Mouse (Mus musculus) mouse embryonic stem cell (cell line): ENCODE measurements around the gene Olfml1.

Experiments
- in situ Hi-C, 2 experiments: fragments of 300-500 bp; cut with MboI; formaldehyde crosslinking; loops; 1 replicate in 1 of 2; 3 replicates in 1 of 2; pipeline ENCODE4 v1.14.3; 2019 to 2020; ENCODE audit warnings: low sequenced_read_pairs in 2 of 2, low pct_unique_long_range_greater_than_20kb in 1 of 2, mixed read lengths in 1 of 2; ENCODE audit not compliant: unreplicated experiment in 1 of 2

The Olfml1 gene

DNA sequence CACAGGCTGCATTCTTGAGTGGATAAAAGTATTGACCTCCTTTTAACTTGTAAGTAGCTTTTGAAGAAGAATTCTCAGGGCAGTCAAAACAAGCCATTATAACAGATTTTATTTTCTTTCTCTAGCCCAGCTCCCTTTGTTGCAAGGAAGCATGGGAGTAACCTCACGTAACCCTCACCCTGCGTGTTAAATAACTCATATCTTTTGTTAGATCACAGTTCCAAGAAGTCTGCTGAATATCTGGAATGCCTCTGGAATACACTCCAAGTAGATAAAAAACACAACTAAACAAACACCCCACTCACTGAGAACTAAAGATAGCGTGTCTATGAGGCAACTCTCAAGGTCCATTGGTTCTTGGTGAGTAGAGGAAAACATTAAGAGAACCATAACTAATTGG is 7.0 kb downstream of the Olfml1 start:
- in situ Hi-C loops: loop anchor here in 1 of 2 experiments (25.0 kb wide), 1 partner anchor 362 kb away; the partner anchor contains the start of gene Rbmxl2

DNA sequence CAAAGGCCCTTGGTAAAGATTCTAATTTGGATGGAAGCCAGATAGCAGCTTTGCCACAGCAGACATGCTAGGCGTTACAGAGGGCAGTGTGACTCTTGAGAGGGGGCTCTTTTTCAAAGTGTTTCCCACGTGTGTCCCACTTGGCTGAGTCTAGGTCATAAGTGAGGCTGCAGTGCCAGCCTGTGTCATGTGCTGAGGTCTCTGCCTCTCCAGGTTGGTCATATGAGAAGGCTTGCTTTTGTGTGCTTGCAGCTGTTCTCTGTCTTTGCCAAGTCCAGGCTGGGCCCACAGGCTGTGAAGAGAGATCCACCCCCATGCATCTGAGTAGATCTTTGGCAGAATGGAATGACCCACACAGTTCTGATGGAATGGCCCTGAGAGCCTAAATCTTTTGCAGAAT is 25.4 kb downstream of the Olfml1 start:
- in situ Hi-C loops: no loop called here

DNA sequence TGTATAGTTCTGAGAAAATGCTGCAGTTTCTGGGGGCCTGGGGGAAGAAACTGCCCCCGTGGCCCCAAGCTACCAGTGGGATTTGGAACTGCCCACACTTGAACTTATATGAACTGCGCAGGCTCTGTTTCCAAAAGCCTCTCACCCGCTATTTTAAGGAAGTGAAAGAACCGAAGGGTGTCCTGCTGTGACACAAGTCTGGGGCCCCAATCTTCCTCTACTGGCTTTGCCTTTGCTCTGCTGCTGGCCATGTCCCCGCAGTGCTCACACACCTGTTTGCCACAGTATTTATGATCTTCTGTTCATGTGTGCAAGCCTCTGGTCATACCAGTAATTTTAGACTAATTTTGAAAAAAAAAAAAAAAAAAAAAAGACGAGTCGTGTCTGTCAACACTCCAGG is 26.7 kb downstream of the Olfml1 start:
- in situ Hi-C loops: no loop called here

DNA sequence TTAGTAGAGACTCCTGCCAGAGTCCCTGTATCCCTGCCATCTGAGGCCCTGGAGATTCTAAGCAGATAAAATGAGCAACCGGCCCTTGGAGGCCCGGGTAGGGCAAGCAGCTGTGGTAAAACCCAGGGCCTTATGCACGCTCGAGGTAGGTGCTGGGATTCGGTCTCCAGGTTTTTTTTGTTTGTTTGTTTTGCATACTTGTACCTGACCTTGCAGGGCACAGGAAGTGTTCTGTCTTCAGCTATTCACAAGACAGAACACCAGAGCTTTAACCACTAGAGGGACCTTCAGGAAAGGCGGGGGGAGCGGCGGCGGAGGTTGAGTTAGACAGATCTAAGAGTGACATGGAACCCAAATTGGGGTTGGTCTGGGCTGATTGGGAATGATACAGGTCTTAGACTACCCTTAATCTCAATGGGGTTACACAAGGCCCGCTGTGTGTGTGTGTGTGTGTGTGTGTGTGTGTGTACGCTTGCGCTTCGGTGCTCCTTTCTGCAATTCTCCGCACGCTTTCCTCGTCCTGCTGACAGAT is 27.1 kb downstream of the Olfml1 start:
- in situ Hi-C loops: no loop called here

DNA sequence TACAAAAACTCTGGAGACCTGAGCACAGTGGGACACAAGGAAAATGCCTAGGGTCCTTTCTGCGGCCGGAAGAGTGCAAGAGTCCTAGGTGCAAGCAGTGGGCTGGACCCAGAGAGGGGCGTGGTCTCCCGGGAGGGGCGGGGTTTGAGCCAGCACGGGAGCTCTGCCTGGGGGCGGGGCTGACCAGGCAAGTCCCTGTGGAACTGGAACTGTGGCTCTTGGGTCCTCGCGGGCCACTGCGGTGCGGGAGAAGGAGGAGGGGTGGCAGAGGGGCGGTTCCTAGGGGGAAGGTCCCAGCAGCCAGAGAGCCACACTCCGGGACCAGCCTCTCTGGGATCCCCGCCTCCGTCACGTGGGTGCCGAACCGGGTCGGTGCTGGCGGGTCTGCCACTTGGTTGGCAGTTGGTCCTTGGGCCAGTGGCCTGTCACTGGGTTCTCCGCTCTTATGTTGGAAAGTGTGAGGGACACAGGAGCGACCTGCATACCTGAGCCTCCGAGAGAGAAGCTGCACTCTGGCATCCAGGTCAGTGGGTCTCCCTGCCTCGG is 27.7 kb downstream of the Olfml1 start, which contains the start of gene Ppfibp2:
Ppfibp2 (plus strand) TSS at position 351 of the 546 bp plus-strand sequence.
- in situ Hi-C loops: no loop called here

DNA sequence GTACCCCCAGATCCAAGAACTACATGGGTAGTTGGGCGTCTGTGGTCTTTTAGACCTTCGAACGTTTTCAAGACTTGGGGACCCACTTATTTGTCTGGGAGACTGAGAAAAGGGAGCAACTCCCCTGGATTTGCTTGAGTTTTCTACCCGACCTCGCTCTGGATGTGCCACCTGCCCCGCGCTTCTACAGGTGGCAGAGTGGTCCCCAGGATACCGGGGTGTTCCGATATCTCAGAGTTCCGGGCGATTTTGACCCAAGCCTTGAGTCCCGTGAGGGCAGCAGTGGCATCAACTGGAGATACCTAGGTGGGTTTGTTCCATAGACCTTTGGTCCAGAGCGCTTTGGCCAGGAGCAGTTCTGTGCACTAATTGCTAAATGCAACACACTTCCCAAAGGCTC is 28.2 kb downstream of the Olfml1 start:
- in situ Hi-C loops: no loop called here

GRCm38 (mm10) chr7:107596753-107597152 is 29.5 kb downstream of the Olfml1 start:
- in situ Hi-C loops: no loop called here

- in situ Hi-C loops: no loop called here
These were observed 30.7 kb downstream of the Olfml1 start for GRCm38 (mm10) chr7:107597956-107598355.

DNA sequence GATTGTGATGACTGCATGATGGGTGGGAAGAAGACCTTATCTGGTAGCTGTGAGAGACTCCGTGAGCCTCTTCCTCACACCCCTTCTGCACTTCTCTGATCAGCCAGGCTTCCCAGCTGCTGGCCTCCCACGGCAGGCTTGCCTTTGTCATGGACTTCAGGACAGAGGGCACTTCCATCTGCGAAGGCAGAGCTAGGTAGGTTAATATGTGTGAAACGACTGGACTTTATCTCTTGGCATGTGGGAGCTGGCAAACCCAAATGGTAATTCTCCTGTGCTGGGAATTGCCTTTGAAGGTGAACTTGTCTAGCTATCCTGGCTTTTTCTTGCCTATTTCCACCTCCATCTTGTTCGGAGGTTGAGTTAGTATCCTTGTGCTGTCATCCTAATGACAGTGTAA is 33.4 kb downstream of the Olfml1 start:
- in situ Hi-C loops: no loop called here

DNA sequence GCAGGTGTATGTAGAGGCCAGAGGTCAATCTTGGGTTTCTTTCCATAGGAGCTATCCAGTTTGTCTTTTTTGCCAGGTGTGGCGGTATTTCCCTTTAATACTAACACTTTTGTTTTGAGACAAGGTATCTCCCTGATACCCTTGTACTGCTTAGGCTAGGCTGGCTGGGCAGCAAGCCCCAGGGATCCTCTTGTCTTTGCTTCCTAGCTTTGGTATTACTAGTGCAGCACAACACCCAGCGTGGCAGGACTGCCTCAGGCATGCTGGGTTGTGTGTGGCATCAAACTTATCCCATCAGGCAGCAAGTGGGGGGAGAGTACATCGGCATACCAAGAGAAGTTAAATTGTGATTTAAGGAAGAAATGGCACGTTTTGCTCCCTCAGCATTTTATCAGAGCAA is 35.3 kb downstream of the Olfml1 start:
- in situ Hi-C loops: no loop called here

GRCm38 (mm10) chr7:107602913-107603312 is 35.7 kb downstream of the Olfml1 start:
- in situ Hi-C loops: no loop called here

GRCm38 (mm10) chr7:107607766-107608165 is 40.5 kb downstream of the Olfml1 start:
- in situ Hi-C loops: no loop called here

DNA sequence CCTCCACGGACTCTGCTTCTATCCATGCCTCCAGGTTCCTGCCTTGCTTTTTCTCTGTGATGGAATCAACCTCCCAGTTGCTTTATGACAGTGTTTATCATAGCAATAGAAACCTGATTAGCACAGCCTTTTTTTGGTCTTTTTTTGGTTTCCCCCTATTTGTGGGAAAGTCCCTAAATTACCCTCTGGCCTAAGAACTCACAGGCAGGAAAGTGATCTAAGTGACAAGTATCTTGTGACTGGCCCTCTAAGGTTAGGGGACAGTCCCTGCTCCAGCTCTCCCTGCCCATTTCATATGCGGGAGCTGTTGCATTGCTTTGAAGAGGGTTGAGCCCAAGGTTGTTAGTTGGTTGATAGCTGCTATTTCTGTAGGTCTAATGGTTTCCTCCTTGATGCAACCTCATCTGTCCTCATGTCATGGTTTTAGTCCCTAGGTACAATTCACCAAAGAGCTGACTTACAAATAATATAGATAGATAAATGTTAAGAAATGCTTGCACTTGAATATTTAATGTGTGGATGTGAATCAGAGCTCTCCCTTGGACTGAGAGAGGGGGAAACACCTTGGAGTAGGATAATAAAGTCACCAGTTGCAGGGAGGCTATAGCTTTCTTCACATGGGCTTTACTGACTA is 42.5 kb downstream of the Olfml1 start:
- in situ Hi-C loops: no loop called here

- in situ Hi-C loops: no loop called here
These were observed 43.6 kb downstream of the Olfml1 start for GRCm38 (mm10) chr7:107610880-107611279.

DNA sequence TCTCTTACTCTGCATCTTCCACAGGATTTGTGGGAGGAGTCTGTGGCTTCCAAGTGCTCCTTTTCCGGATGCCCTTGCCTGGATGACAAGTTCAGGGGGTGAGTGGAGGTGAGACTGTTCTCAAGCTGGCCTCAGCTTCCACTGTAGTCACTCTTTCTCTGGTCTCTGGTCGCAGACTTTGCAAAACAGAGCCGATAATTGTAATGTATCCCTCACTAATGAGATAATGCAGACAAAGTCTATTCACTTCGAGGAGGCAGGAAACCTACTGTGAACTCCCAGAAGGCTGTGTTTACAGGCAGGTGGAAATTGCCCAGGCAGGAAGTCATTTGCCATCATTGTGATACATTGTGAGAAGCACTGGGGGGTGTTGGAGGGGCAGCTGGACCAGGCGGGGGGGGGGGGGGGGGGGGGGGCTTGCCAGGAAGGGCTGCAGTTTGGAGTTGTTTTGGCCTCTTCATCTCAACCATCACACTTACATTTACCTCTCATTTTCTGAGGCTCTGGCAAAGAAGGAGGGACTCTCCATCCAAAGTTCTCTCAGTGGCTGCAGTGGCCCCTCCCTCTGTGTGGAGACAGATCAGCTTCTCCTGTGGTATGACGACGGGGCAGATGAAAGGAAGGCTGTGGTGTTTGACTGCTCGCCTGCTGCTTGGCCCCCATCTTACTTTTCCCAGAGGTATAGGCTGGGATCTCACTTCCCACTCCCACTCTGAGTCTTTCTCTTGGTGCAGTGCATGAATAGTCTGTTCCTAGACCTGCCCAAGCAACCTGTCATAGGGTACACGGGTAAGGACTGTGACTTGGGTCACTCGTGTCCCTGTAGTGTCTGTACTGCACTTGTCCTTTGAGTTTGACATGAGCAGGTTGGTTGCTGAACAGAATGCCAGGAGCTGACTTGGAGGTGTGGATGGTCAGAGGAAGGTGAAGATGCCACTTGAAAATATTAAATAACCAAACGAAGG is 51.1 kb downstream of the Olfml1 start:
- in situ Hi-C loops: no loop called here

- in situ Hi-C loops: no loop called here
These were observed 52.0 kb downstream of the Olfml1 start for GRCm38 (mm10) chr7:107619225-107619624.

GRCm38 (mm10) chr7:107620137-107620536 is 52.9 kb downstream of the Olfml1 start:
- in situ Hi-C loops: no loop called here

- in situ Hi-C loops: no loop called here
These were observed 57.2 kb downstream of the Olfml1 start for GRCm38 (mm10) chr7:107624432-107624831.

DNA sequence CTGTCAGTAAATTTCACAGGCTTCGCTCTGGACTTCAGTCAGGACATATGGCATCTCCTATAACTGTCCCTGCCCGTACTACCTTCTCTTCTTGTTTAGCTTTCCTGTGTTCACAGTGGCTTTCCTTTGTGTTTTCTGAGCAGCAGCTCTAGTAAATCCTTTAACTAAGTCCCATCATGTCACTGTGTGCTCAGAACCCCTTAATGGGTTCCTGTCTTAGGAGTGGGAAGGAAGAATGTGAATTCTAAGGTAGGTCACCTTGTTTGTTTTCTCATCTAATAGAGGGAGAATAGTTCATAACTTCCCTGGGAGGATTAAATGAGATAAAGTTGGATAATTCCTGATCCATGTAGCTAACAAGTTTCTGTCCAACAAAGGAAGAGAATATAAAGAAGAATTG is 57.8 kb downstream of the Olfml1 start, which contains the start of gene 5330417H12Rik:
5330417H12Rik (minus strand) TSS at position 101 of the 400 bp plus-strand sequence.
- in situ Hi-C loops: no loop called here
